Mouse (Mus musculus): ENCODE measurements around the gene Nbeal1. TPM values are rescaled to one million over a fixed set of nuclear protein-coding genes. Genes with fewer than 3 reads are reported as not detected.
A peak's percentile ranks its signal among the peaks of the same experiment; 100 is the strongest.

Nbeal1 gene
- polyA plus RNA-seq, 1 experiment = 9.1 TPM

GRCm38 (mm10) chr1:60179376-60179775, 1.0 kb upstream of the Nbeal1 start:
- no peak overlapping the region for H3K27ac ChIP-seq (ENCODE audit: insufficient read depth, low read depth, low read length)
- H3K4me1 ChIP-seq (ENCODE audit: control insufficient read depth, insufficient read depth, low read length) = peaks cover 8% of the 10 kb centered on the region
- no peak for TF ChIP-seq CTCF (IDR thresholded peaks at IDR 0.05; ENCODE audit: low read depth, low read length)
- TF ChIP-seq POLR2A (IDR thresholded peaks at IDR 0.05; ENCODE audit: borderline replicate concordance, low read depth, low read length) = no peak
- peak overlapping the region; percentile 37 for H3K4me3 ChIP-seq (ENCODE audit: insufficient read depth, low read length)

DNA sequence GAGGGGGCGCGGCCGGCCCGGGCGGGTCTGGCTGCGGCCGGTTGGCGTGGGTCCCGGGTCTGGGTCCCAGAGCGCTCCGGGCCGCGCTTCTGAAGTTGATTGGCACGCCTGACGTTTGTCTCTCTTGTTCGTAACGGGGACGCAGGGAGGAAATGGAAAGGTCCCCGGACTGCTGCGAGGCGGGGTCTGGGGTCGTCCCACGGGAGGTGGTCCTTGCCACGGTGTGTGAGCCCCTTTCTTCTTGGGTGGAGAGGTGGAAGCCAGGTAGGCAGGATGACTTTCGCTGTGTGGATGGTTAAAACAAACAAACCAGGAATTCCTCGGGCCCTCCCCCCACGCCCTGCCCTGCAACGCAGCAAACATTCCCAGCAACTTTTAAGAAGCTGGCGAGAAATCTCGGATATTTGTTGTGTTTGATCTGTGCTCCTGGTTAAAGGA, 404 bp downstream of the Nbeal1 start:
- H3K4me3 ChIP-seq (ENCODE audit: insufficient read depth, low read length) = peak overlapping the region; percentile 97
- TF ChIP-seq POLR2A (IDR thresholded peaks at IDR 0.05; ENCODE audit: borderline replicate concordance, low read depth, low read length) = no peak
- TF ChIP-seq CTCF (IDR thresholded peaks at IDR 0.05; ENCODE audit: low read depth, low read length) = no peak
- peak overlapping the region; percentile 48 for H3K27ac ChIP-seq (ENCODE audit: insufficient read depth, low read depth, low read length)
- H3K4me1 ChIP-seq (ENCODE audit: control insufficient read depth, insufficient read depth, low read length) = peaks cover 5% of the 10 kb centered on the region

- Histone ChIP-seq H3K4me1 (ENCODE audit: control insufficient read depth, insufficient read depth, low read length) (peaks cover 6% of the 10 kb centered on the region), H3K4me3 (ENCODE audit: insufficient read depth, low read length) (no peak overlapping the region), H3K27ac (ENCODE audit: insufficient read depth, low read depth, low read length) (no peak overlapping the region)
- no peak for TF ChIP-seq POLR2A (IDR thresholded peaks at IDR 0.05; ENCODE audit: borderline replicate concordance, low read depth, low read length)
- no peak for TF ChIP-seq CTCF (IDR thresholded peaks at IDR 0.05; ENCODE audit: low read depth, low read length)
Measured at GRCm38 (mm10) chr1:60188454-60188853, 8.1 kb downstream of the Nbeal1 start.

- TF ChIP-seq CTCF (IDR thresholded peaks at IDR 0.05; ENCODE audit: low read depth, low read length) (no peak), POLR2A (IDR thresholded peaks at IDR 0.05; ENCODE audit: borderline replicate concordance, low read depth, low read length) (no peak)
- Histone ChIP-seq H3K4me1 (ENCODE audit: control insufficient read depth, insufficient read depth, low read length) (no peaks in the 10 kb centered on the region), H3K27ac (ENCODE audit: insufficient read depth, low read depth, low read length) (no peak overlapping the region), H3K4me3 (ENCODE audit: insufficient read depth, low read length) (no peak overlapping the region)
Measured at GRCm38 (mm10) chr1:60196813-60197212, 16.4 kb downstream of the Nbeal1 start.

GRCm38 (mm10) chr1:60199006-60199405, 18.6 kb downstream of the Nbeal1 start:
- H3K4me1 ChIP-seq (ENCODE audit: control insufficient read depth, insufficient read depth, low read length) = no peaks in the 10 kb centered on the region
- TF ChIP-seq POLR2A (IDR thresholded peaks at IDR 0.05; ENCODE audit: borderline replicate concordance, low read depth, low read length) (no peak), CTCF (IDR thresholded peaks at IDR 0.05; ENCODE audit: low read depth, low read length) (no peak)
- no peak overlapping the region for H3K4me3 ChIP-seq (ENCODE audit: insufficient read depth, low read length)
- no peak overlapping the region for H3K27ac ChIP-seq (ENCODE audit: insufficient read depth, low read depth, low read length)

DNA sequence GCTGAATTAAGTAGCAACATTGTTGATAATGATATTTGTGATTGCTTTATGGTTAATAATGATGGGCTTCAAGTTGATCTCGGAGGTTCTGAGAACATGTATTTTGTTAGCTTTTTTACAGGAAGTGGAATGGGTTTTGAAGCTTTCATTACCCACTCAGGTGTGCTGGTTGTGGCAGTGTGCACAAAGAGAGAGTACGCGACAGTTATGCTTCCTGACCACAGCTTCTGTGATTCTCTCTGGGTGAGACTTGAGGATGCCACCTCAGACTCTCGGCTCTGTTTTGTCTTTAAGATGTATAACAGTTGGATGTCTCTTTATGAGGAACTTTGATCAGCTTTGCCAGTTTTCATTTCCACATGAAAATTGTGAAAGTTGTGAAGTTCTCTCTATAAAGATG, 55.9 kb downstream of the Nbeal1 start:
- Histone ChIP-seq H3K27ac (ENCODE audit: insufficient read depth, low read depth, low read length) (no peak overlapping the region), H3K4me3 (ENCODE audit: insufficient read depth, low read length) (no peak overlapping the region), H3K4me1 (ENCODE audit: control insufficient read depth, insufficient read depth, low read length) (no peaks in the 10 kb centered on the region)
- no peak for TF ChIP-seq CTCF (IDR thresholded peaks at IDR 0.05; ENCODE audit: low read depth, low read length)
- TF ChIP-seq POLR2A (IDR thresholded peaks at IDR 0.05; ENCODE audit: borderline replicate concordance, low read depth, low read length) = no peak

DNA sequence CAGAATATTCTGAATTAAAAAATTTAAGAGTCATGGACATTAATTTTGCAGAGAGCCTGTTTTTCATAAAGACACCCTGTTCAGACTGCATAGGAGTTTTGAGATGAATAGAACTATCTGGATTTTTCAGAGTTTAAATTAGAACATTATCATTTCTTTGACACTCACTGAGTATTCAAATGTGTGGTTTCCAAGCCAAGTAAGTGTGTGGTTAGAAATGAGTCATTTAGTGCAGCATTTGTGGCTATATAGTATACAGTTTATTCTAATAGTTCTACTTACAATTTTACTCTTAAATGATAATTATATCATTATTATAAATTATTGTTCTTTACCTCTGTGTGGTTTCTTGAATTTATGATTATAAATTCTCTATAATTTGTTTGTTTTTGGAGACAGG, 60.0 kb downstream of the Nbeal1 start:
- no peak for TF ChIP-seq POLR2A (IDR thresholded peaks at IDR 0.05; ENCODE audit: borderline replicate concordance, low read depth, low read length)
- no peak for TF ChIP-seq CTCF (IDR thresholded peaks at IDR 0.05; ENCODE audit: low read depth, low read length)

DNA sequence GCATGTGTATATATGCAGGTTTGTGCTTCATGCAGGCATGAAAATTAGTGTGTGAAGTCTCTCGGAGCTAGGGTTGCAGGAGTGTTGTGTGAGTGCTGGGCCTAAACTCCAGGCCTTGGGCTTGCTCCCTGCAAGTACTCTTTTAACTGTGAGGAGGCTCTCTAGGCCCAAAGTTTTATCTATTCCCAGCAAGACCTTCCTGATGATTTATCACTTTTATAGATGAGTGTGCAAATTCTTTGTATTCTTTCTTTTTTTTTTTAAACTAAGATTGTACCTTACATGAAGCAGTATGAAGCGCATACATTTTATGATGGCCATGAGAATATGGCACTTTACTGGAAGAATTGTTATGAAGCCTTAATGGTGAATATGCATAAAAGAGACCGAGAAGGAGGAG, 87.7 kb downstream of the Nbeal1 start:
- Histone ChIP-seq H3K27ac (ENCODE audit: insufficient read depth, low read depth, low read length) (no peak overlapping the region), H3K4me3 (ENCODE audit: insufficient read depth, low read length) (no peak overlapping the region), H3K4me1 (ENCODE audit: control insufficient read depth, insufficient read depth, low read length) (no peaks in the 10 kb centered on the region)
- TF ChIP-seq POLR2A (IDR thresholded peaks at IDR 0.05; ENCODE audit: borderline replicate concordance, low read depth, low read length) = no peak
- TF ChIP-seq CTCF (IDR thresholded peaks at IDR 0.05; ENCODE audit: low read depth, low read length) = no peak

More for the DNA sequence above, 60.0 kb downstream of the Nbeal1 start:
- no peaks in the 10 kb centered on the region for H3K4me1 ChIP-seq (ENCODE audit: control insufficient read depth, insufficient read depth, low read length)
- no peak overlapping the region for H3K27ac ChIP-seq (ENCODE audit: insufficient read depth, low read depth, low read length)
- no peak overlapping the region for H3K4me3 ChIP-seq (ENCODE audit: insufficient read depth, low read length)

GRCm38 (mm10) chr1:60269314-60269713, 88.9 kb downstream of the Nbeal1 start:
- no peak for TF ChIP-seq POLR2A (IDR thresholded peaks at IDR 0.05; ENCODE audit: borderline replicate concordance, low read depth, low read length)
- no peak for TF ChIP-seq CTCF (IDR thresholded peaks at IDR 0.05; ENCODE audit: low read depth, low read length)
- H3K4me1 ChIP-seq (ENCODE audit: control insufficient read depth, insufficient read depth, low read length) = no peaks in the 10 kb centered on the region
- H3K4me3 ChIP-seq (ENCODE audit: insufficient read depth, low read length) = no peak overlapping the region
- no peak overlapping the region for H3K27ac ChIP-seq (ENCODE audit: insufficient read depth, low read depth, low read length)

- Histone ChIP-seq H3K4me1 (ENCODE audit: control insufficient read depth, insufficient read depth, low read length) (no peaks in the 10 kb centered on the region), H3K4me3 (ENCODE audit: insufficient read depth, low read length) (no peak overlapping the region), H3K27ac (ENCODE audit: insufficient read depth, low read depth, low read length) (no peak overlapping the region)
- TF ChIP-seq POLR2A (IDR thresholded peaks at IDR 0.05; ENCODE audit: borderline replicate concordance, low read depth, low read length) (no peak), CTCF (IDR thresholded peaks at IDR 0.05; ENCODE audit: low read depth, low read length) (no peak)
Measured at GRCm38 (mm10) chr1:60272471-60272870, 92.1 kb downstream of the Nbeal1 start.

DNA sequence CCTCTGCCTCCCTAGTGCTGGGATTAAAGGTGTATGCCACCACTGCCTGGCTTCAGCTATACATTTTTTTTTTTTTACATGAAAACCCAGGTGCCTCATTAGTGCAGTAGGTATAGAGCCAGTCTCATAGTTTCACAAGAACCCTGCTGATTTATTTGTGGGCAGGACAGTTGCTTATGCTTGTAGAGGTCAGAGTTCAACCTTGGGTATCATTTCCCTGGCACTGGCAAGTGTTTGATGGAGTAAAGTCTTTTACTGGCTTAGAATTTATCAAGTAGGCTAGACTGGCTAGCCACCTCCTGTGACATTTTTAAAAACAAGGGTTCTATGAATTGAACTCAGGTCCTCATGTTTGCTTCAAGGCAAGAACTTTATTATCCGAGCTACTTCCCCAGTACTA, 113.5 kb downstream of the Nbeal1 start:
- no peak overlapping the region for H3K4me3 ChIP-seq (ENCODE audit: insufficient read depth, low read length)
- H3K4me1 ChIP-seq (ENCODE audit: control insufficient read depth, insufficient read depth, low read length) = no peaks in the 10 kb centered on the region
- H3K27ac ChIP-seq (ENCODE audit: insufficient read depth, low read depth, low read length) = no peak overlapping the region
- TF ChIP-seq CTCF (IDR thresholded peaks at IDR 0.05; ENCODE audit: low read depth, low read length) (no peak), POLR2A (IDR thresholded peaks at IDR 0.05; ENCODE audit: borderline replicate concordance, low read depth, low read length) (no peak)
